ENCODE assay signal across 20 mouse cellular contexts in the genomic region with DNA sequence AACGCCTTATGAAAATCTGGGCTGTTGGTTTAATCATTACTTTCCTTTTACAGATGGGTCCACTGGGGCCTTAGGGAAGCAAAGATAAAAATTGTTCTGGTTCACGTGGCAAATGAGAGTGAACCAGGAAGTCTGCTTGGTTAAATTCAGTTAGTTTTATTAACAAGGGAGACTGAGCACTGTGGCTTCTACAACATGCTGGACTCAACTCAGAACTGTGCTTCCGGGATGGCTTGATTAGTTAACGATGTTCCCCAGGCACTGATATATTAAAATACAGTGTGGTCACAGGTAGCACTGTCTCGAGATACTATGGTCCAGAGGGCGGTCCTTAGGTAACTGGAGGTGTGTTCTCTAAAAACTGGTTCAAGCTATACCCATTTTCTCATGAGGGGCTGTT. TPM values are rescaled to one million over a fixed set of nuclear protein-coding genes. Genes with fewer than 3 reads are reported as not detected.
A peak's percentile ranks its signal among the peaks of the same experiment; 100 is the strongest.
DNase-seq lines count a peak whose midpoint lies in the region; ATAC-seq and TF ChIP-seq lines count a peak whose summit lies in the region.
"Had no signal": no experiment of that assay in that cellular context is flagged by ENCODE, and none has a peak within 500 bp of the region (broad histone marks: within the 10 kb centered on the region; RNA-seq: fewer than 3 reads in every experiment).

No protein-coding gene starts in this region.

- 0 out of 2 replicates have a peak overlapping the region, but pooled peaks have one; percentile 41 for H3K27ac ChIP-seq in kidney, embryonic 15.5 days
- no peak overlapping the region for H3K27ac ChIP-seq in kidney, embryonic 14.5 days (ENCODE audit: low read depth, low read length)
- no peak overlapping the region for H3K27ac ChIP-seq in neural tube, embryonic 15.5 days (replicated peaks)
- no peak overlapping the region for H3K27ac ChIP-seq in intestine, embryonic 16.5 days (ENCODE audit: low read length)
- H3K27ac ChIP-seq in layer of hippocampus, adult 2 months = no peak overlapping the region
- H3K27ac ChIP-seq: embryonic facial prominence, embryonic 10.5 days; embryonic facial prominence, embryonic 12.5 days; forebrain, embryonic 13.5 days; forebrain, embryonic 15.5 days had no signal

- no peak overlapping the region for H3K4me3 ChIP-seq in kidney, embryonic 15.5 days (replicated peaks)
- H3K4me3 ChIP-seq in kidney, embryonic 14.5 days (ENCODE audit: low read length) = no peak overlapping the region
- no peak overlapping the region for H3K4me3 ChIP-seq in neural tube, embryonic 15.5 days (replicated peaks)
- no peak overlapping the region for H3K4me3 ChIP-seq in intestine, embryonic 16.5 days (ENCODE audit: low read length)
- no peak overlapping the region for H3K4me3 ChIP-seq in layer of hippocampus, adult 2 months
- H3K4me3 ChIP-seq: embryonic facial prominence, embryonic 10.5 days; embryonic facial prominence, embryonic 12.5 days; forebrain, embryonic 13.5 days; forebrain, embryonic 15.5 days had no signal

- H3K4me1 ChIP-seq in kidney, embryonic 15.5 days = no peaks in the 10 kb centered on the region
- H3K4me1 ChIP-seq in kidney, embryonic 14.5 days (ENCODE audit: control insufficient read depth, insufficient read depth, low read length) = 0 out of 2 replicates have a peak, but pooled peaks cover 2% of the 10 kb centered on the region
- peaks cover 4% of the 10 kb centered on the region; the same call in 1 of the 2 replicates for H3K4me1 ChIP-seq in neural tube, embryonic 15.5 days
- no peaks in the 10 kb centered on the region for H3K4me1 ChIP-seq in intestine, embryonic 16.5 days (ENCODE audit: control insufficient read depth, insufficient read depth, low read length)
- H3K4me1 ChIP-seq: embryonic facial prominence, embryonic 10.5 days; embryonic facial prominence, embryonic 12.5 days; forebrain, embryonic 13.5 days; forebrain, embryonic 15.5 days had no signal

- H3K36me3 ChIP-seq in kidney, embryonic 15.5 days = no peaks in the 10 kb centered on the region
- H3K36me3 ChIP-seq in kidney, embryonic 14.5 days (ENCODE audit: control insufficient read depth, insufficient read depth, low read length) = no peaks in the 10 kb centered on the region
- H3K36me3 ChIP-seq in neural tube, embryonic 15.5 days = no peaks in the 10 kb centered on the region
- no peaks in the 10 kb centered on the region for H3K36me3 ChIP-seq in intestine, embryonic 16.5 days (ENCODE audit: control insufficient read depth, insufficient read depth, low read length)
- H3K36me3 ChIP-seq: embryonic facial prominence, embryonic 10.5 days; embryonic facial prominence, embryonic 12.5 days; forebrain, embryonic 15.5 days had no signal

- TF ChIP-seq CTCF in layer of hippocampus, adult 2 months (conservative IDR thresholded peaks at IDR 0.05) = no peak

- no peak overlapping the region for H3K9ac ChIP-seq in kidney, embryonic 15.5 days
- H3K9ac ChIP-seq in kidney, embryonic 14.5 days (ENCODE audit: low read depth, low read length) = no peak overlapping the region
- H3K9ac ChIP-seq in neural tube, embryonic 15.5 days (replicated peaks) = no peak overlapping the region
- H3K9ac ChIP-seq in intestine, embryonic 16.5 days (ENCODE audit: low read depth, low read length) = no peak overlapping the region
- H3K9ac ChIP-seq: embryonic facial prominence, embryonic 12.5 days; forebrain, embryonic 13.5 days; forebrain, embryonic 15.5 days had no signal

- 69% methylated on average over 6 of the region's 6 CpGs for WGBS in kidney, embryonic 15.5 days
- 68% methylated on average over 6 of the region's 6 CpGs for WGBS in kidney, embryonic 14.5 days
- 66% methylated on average over 6 of the region's 6 CpGs for WGBS in neural tube, embryonic 15.5 days
- 76% methylated on average over 6 of the region's 6 CpGs for WGBS in intestine, embryonic 16.5 days

- no peaks in the 10 kb centered on the region for H3K27me3 ChIP-seq in kidney, embryonic 15.5 days
- no peaks in the 10 kb centered on the region for H3K27me3 ChIP-seq in kidney, embryonic 14.5 days (ENCODE audit: control insufficient read depth, insufficient read depth, low read length)
- no peaks in the 10 kb centered on the region for H3K27me3 ChIP-seq in neural tube, embryonic 15.5 days (replicated peaks)
- H3K27me3 ChIP-seq in intestine, embryonic 16.5 days (replicated peaks; ENCODE audit: control insufficient read depth, insufficient read depth, low read length) = no peaks in the 10 kb centered on the region
- H3K27me3 ChIP-seq: embryonic facial prominence, embryonic 12.5 days; forebrain, embryonic 13.5 days; forebrain, embryonic 15.5 days had no signal

- H3K4me2 ChIP-seq in kidney, embryonic 15.5 days = no peak overlapping the region
- H3K4me2 ChIP-seq in kidney, embryonic 14.5 days (replicated peaks; ENCODE audit: low read depth, low read length) = no peak overlapping the region
- no peak overlapping the region for H3K4me2 ChIP-seq in neural tube, embryonic 15.5 days
- no peak overlapping the region for H3K4me2 ChIP-seq in intestine, embryonic 16.5 days (ENCODE audit: low read depth, low read length)
- H3K4me2 ChIP-seq: embryonic facial prominence, embryonic 12.5 days; forebrain, embryonic 13.5 days; forebrain, embryonic 15.5 days had no signal

- ATAC-seq in kidney, embryonic 15.5 days (replicated peaks; ENCODE audit: low FRiP score) = peak; percentile 36; the same call in 1 of the 2 replicates
- no peak for ATAC-seq in kidney, embryonic 14.5 days (ENCODE audit: low FRiP score, low TSS enrichment)
- ATAC-seq in neural tube, embryonic 15.5 days (ENCODE audit: low FRiP score) = peak; percentile 49; the same call in 1 of the 2 replicates
- peak; percentile 67 for ATAC-seq in intestine, embryonic 16.5 days
- ATAC-seq in activated CD4-positive, CD25-positive, alpha-beta regulatory T cell, adult 4 months = no peak
- ATAC-seq: forebrain, embryonic 13.5 days; forebrain, embryonic 15.5 days had no signal

- no peak for DNase-seq in neural tube, embryonic 10.5 days (ENCODE audit: extremely low spot score, low spot score)
- DNase-seq in layer of hippocampus, adult 2 months (ENCODE audit: low spot score in 2 of 2) = no peak
- DNase-seq: adrenal gland, adult 8-10 months; adrenal gland, postnatal 14 days; adrenal gland, postnatal 36 days; cerebellum, adult 11-12 months; cerebellum, adult 2 months; cerebellum, adult 9-10 months; cerebellum, postnatal 10 days; cerebellum, postnatal 25 days had no signal

- no peaks in the 10 kb centered on the region for H3K9me3 ChIP-seq in kidney, embryonic 15.5 days (replicated peaks)
- H3K9me3 ChIP-seq in kidney, embryonic 14.5 days (ENCODE audit: control insufficient read depth, low read length) = no peaks in the 10 kb centered on the region
- no peaks in the 10 kb centered on the region for H3K9me3 ChIP-seq in neural tube, embryonic 15.5 days (replicated peaks)
- no peaks in the 10 kb centered on the region for H3K9me3 ChIP-seq in intestine, embryonic 16.5 days (ENCODE audit: control insufficient read depth, low read length)
- H3K9me3 ChIP-seq: embryonic facial prominence, embryonic 10.5 days; embryonic facial prominence, embryonic 12.5 days; forebrain, embryonic 13.5 days; forebrain, embryonic 15.5 days had no signal

RNA-seq across cellular contexts. Expression of a gene that starts 32.1 kb away (rescaled TPM):
- 0.51 and 0.67 TPM in 2 replicates for polyA plus RNA-seq in kidney, embryonic 15.5 days (2015; fragmentation: Nextera tagmentation; extraction: Ambion mirVana)
- 1.1 and 1.3 TPM in 2 replicates for polyA plus RNA-seq in kidney, embryonic 14.5 days (2014; fragmentation: Nextera tagmentation; extraction: Ambion mirVana)
- polyA plus RNA-seq in neural tube, embryonic 15.5 days (2015; fragmentation: Nextera tagmentation; extraction: Ambion mirVana) = 10.0 and 12.9 TPM in 2 replicates
- polyA plus RNA-seq in intestine, embryonic 16.5 days (2015; fragmentation: Nextera tagmentation; extraction: Ambion mirVana) = 0.16 and 0.21 TPM in 2 replicates
- polyA plus RNA-seq in activated CD4-positive, CD25-positive, alpha-beta regulatory T cell, adult 4 months (2017; shearing (Covaris generic)) = not detected
- total RNA-seq in layer of hippocampus, adult 2 months (2021) = 1 to 10 TPM; 6.7 to 7.9 TPM
- total RNA-seq: MEL had no signal

Comparison
In these comparisons a context has a peak if more than half of its experiments do, and no peak if none do; other contexts are left out.
1. ATAC-seq: peak in kidney, embryonic 15.5 days (single experiment), neural tube, embryonic 15.5 days (single experiment) and intestine, embryonic 16.5 days (single experiment); none in kidney, embryonic 14.5 days (single experiment) and activated CD4-positive, CD25-positive, alpha-beta regulatory T cell, adult 4 months (single experiment).